Mouse (Mus musculus) spleen, adult 2 months (tissue): Measurements from ENCODE around the gene Rnf38.

ENCODE experiments used
- CTCF ChIP-seq: fragments of 200-500 bp; IDR thresholded peaks from 2 replicates; pipeline ENCODE4 v1.5.1; 2011; ENCODE audit warnings: mild to moderate bottlenecking, inconsistent platforms; ENCODE audit not compliant: insufficient read depth, insufficient read length, insufficient replicate concordance; ENCODE audit errors: extremely low read depth
- POLR2A ChIP-seq: fragments of 200-500 bp; IDR thresholded peaks from 2 replicates; pipeline ENCODE4 v1.6.1; 2011; ENCODE audit warnings: low read depth, low read length, inconsistent platforms

GRCm38 (mm10) chr4:44216797-44217442, 16.7 kb downstream of the Rnf38 start:
- TF ChIP-seq CTCF (no peak), POLR2A (no peak)
